Mouse (Mus musculus): ENCODE data around the gene Tex9.

- TF ChIP-seq CTCF (IDR thresholded peaks at IDR 0.05; ENCODE audit: extremely low read depth, insufficient read length, insufficient replicate concordance, low read depth, low read length): no peak
- TF ChIP-seq POLR2A (IDR thresholded peaks at IDR 0.05; ENCODE audit: low read depth, low read length): no peak
These were observed 27.2 kb downstream of the Tex9 start for GRCm38 (mm10) chr9:72464806-72465205.
